Mouse (Mus musculus): ENCODE data around the gene Zic2. TPM values are rescaled to one million over a fixed set of nuclear protein-coding genes. Genes with fewer than 3 reads are reported as not detected.
"Not testable (repeated sequence)": the region's sequence is repeated elsewhere in the genome, so short reads cannot be mapped to it uniquely, and the experiment has no call there.

Zic2 gene
- total RNA-seq, 2 experiments from 2014 or later, result not detected

GRCm38 (mm10) chr14:122460226-122460625 is 15.0 kb upstream of the Zic2 start:
- DNase-seq, result no peak
- intact Hi-C loops (cut with DNase I; ENCODE audit: low total_unique reads), result no loop called here

- DNase-seq, result no peak
- intact Hi-C loops (cut with DNase I; ENCODE audit: low total_unique reads), result no loop called here
Observed at GRCm38 (mm10) chr14:122461500-122461899, 13.7 kb upstream of the Zic2 start.

DNA sequence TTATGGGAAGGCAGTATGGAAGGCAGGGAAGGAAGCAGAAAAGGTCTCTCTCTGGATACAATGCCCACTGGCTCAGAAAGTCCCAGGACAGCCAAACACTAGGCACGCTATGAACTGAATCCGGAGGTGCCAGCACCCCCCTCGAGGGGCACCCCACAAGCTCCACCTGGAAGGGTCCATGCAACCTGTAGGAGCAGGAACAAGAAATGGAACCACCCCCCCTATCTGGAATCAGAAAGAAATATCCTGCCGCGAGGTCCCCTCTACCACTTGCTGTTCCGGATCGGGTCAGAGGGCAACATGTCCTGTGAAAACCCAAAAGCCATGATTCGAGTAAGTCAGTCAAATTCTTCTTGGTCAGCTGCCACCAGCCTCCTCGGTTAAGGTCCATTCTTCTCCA is 13.3 kb upstream of the Zic2 start:
- intact Hi-C loops (cut with DNase I; ENCODE audit: low total_unique reads), result no loop called here

DNA sequence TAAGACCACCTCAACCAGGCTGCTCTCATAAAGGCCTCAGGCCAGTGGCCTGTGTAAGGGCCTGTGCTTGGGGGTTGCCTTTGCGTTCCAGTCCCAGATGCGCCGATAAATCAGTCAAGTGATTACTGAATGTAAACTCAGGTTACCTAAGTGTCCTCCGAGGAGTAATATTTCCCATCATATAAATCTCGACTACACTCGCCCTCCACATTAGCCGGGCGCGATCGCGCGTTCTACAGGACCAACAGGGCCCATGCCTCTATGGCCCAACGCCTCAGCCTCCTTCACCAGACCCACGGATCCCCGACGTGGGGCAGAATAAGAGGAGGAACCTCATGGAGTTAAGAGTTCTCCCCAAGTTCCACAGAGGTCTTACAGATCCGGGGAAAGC is 12.6 kb upstream of the Zic2 start:
- no peak for DNase-seq
- intact Hi-C loops (cut with DNase I; ENCODE audit: low total_unique reads), result no loop called here

More for the DNA sequence above, 13.3 kb upstream of the Zic2 start:
- DNase-seq, result no peak

DNA sequence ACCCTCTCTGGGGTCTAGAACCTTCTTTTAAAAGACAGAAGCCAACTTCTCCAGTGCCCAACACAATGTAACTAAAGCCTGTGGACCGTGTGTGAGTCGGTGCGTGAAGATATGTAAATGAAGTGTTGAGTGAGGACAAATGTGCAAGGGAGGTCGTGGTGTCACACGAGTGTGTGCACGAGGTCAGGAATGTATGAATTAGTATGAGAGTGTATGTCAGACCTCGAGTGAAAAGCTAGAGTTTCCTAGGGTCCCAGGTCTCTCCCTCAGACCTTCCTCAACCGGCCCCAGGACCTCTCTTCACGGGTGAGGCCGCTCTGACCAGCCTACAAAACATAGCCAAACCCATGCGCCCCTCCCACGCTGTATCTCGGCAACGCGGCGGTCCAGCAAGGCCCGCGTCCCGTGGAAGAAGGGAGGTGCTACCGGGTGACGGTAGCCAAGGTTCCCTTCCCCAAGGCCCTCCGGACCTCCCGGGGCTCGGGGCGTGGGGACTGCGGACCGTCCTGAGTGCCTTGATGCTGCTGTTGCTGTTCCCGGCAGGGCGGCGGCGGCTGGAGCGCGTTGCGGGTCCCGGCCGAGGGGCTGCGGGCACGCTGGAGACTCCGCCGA is 12.0 kb upstream of the Zic2 start:
- intact Hi-C loops (cut with DNase I; ENCODE audit: low total_unique reads), result no loop called here
- DNase-seq, result no peak

- DNase-seq; intact Hi-C loops (cut with DNase I; ENCODE audit: low total_unique reads): not testable (repeated sequence)
Observed at GRCm38 (mm10) chr14:122463734-122464341, 11.4 kb upstream of the Zic2 start.

DNA sequence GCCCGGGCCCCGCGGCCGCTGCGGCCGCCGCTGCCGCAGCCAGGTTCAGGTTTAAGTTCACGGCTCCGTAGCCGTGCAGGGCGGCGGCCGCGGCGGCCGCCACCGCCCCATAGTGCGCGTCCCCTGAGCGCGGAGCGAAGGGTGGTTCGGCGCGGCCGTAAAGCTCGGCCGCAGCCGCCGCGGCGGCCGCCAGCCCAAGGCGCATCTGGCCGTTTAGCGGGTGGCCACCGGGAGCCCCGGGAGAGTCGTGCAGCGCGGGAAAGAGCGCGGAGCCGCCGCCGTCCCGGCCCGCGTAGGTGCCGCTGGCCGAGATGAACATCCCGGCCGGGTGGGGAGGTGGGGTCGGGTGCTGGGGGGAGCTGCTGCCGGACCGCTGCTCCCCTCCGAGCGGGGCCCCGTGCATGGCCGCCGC is 10.9 kb upstream of the Zic2 start:
- intact Hi-C loops (cut with DNase I; ENCODE audit: low total_unique reads), result no loop called here
- no peak for DNase-seq

DNA sequence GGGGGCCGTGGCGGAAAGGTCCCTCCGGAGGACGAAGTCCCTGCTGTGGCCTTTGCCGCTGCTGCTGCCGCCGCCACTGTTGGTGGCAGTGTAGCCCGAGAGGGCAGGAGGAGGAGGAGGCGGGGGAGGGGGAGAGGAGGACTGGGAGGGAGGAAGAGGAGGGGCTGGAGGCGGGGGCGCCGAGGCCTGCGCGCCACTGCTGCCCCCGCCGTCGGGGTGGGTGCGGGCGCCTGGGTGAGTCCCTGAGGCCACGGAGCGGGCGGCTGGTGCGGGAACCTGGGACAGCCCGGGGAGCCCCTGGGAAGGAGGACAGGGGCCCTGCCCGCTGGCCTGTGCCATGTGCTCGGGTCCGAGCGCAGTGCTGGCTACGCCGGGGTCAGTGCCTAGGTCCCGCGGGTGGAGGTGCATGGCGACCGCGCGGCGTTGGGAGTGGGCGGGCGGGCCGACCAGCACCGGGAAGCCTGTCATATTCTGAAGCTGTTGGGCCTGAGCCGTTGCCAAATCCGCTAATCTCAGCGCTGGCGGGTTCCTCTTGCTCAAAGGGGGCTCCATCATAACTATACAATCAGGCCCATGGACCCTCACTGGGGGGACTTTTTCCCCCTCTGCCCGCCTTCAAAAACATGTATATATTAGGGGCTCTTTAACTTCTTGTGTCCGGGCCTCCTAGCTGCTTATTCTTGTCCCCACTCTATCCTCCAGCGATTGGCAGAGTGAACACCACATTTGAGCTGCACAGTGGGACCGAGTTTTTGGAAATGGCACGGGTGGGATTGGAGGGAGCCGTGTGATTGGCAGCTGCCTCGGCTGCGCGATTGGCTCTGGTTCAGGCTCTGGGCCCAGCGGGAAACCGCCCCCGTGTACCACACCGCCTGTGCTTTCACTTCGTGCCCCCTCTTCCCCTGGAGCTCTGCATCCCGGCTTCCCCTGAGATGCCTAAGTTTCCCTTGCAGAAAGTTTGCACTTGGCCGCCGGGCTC is 10.2 kb upstream of the Zic2 start, which contains the start of gene Zic5:
Zic5 (minus strand) TSS at position 915 of the 979 bp plus-strand sequence.
- intact Hi-C loops (cut with DNase I; ENCODE audit: low total_unique reads), result no loop called here

GRCm38 (mm10) chr14:122465931-122466490 is 9.2 kb upstream of the Zic2 start:
- DNase-seq, result no peak
- intact Hi-C loops (cut with DNase I; ENCODE audit: low total_unique reads), result no loop called here

More for the DNA sequence above, 10.2 kb upstream of the Zic2 start, which contains the start of gene Zic5:
- no peak for DNase-seq

DNA sequence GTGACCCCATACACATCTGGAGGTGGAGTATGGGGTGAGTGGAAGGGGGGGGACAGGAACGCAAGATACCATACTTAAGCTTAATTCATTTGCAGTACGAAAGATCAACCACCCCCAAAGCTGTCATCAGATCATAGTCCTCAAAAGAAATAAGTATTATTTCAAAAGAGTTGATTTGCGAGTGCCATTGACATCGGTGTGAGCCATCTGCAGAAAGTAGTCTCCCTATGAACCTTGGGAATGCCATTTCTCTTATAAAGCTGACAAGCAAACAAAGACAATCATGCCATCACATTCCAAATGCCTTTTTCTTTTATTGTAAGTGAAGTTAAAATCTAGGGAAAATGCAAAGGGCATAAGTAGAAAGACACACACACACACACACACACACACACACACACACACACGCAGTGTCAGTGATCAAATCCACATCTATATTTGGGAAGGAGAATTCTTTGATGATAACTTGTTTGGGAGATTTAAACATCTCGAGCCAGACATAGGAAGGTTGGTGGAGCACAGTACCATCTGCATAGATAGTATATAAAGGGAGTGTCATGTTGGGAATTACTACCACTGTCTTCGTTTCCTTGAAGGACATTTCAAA is 8.4 kb upstream of the Zic2 start:
- intact Hi-C loops (cut with DNase I; ENCODE audit: low total_unique reads), result no loop called here
- no peak for DNase-seq

DNA sequence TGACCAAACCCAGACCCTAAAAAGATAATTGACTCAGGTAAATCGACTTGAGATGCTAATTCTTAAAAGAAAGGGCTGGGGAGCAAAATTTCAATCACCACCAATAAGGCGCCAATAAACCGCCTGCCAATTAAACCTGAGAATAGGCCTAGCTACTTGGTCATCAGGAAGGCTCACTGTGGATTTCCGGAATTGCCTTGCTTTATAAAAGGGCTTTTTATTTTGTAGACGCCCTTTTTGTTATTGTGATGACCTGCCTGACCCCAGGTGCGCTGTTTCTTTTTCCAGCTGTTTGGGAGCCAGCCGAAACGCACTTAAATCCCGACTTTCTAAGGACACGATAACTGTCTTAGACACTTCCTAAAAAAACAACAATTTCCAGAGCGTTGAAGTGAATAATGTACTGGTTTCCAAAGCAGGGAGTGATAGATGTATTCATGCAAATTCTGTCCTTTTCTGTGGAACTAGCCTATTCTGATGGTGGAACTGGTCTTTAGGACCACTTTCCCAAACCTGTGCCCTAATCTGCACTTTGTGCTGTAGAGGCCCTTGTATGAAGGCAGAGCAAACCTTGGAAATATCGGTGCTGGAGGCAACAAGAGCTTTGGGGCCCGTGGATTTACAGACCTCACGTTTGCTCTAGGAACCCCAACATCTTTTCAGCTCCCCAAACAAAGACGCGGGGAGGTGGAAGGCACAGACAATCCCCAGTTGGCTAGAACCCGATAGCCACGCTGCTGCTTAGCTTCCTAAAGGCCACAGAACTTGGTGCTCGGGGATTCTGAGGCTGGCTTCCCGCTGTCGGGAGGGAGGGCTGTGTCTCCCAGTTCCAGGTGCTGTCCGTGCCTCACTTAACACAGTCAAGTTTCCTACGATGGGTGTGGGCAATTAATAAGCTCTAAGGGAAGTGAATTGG is 7.1 kb upstream of the Zic2 start:
- intact Hi-C loops (cut with DNase I; ENCODE audit: low total_unique reads), result no loop called here
- DNase-seq, result no peak

DNA sequence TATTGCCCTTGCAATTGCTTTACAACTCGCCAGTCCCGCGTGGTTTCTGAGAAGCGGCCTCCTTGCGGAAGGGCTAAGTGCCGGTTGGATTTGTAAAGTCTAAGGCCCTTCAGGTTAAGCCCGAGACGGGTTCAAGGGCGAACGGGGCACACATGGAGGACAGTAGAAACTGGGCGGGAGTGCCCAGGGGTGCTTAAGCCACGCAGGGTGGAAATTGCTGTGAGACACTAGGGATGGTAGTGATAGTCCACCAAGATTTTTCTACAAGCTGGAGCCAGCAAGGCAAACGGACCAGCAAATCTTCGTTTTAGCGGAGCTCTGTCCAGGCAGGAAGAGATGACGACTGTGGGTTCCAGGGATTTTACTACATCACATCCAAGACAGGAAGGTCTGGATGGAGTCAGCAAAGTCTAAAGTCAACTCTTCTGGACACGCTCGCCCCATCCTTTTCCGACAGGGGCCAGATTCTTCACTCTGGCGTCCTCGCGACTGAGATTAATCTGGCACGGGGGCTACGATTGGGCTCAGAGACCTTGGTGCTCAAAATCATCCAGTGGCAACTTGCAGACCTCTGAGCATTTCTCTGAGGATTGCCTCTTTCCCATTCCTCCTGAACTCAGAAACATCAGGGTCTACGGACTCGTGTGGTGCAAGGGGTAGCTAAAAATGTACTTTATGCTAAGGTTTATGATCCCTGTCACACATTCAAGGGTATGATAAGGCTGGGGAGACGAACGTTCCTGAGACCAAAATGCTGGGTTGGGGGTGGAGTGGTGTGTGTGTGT is 6.1 kb upstream of the Zic2 start:
- no peak for DNase-seq
- intact Hi-C loops (cut with DNase I; ENCODE audit: low total_unique reads), result no loop called here

- no peak for DNase-seq
- intact Hi-C loops (cut with DNase I; ENCODE audit: low total_unique reads), result no loop called here
Observed at GRCm38 (mm10) chr14:122471449-122472085, 3.7 kb upstream of the Zic2 start.

GRCm38 (mm10) chr14:122472161-122472560 is 3.1 kb upstream of the Zic2 start:
- intact Hi-C loops (cut with DNase I; ENCODE audit: low total_unique reads), result no loop called here
- no peak for DNase-seq

GRCm38 (mm10) chr14:122472647-122473046 is 2.6 kb upstream of the Zic2 start:
- intact Hi-C loops (cut with DNase I; ENCODE audit: low total_unique reads), result no loop called here
- no peak for DNase-seq

DNA sequence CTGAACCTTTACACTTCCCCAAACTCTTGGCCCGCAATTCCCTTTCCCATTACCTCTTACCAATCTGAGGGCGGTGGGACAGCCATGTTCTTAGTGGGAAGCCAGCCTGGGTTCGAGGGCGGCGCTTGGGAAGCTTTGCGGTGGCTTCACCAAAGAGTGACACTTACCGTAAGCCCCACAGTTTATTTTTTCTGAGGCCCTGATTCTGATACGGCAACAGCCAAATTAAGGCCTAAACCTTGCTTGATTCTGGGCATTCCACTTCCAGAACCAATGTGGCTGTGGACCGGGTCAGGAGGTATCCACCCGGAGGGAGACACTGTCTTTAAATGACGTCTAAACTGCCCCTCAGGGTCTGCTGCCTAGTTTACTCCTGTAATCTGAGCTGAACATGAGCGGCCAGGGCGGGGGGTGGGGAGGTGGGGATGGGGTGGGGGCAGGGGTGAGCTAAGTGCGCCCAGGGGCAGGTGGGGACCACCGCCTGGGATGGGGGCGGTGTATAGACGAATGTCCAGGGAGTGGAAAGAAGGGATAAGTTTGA is 2.0 kb upstream of the Zic2 start:
- intact Hi-C loops (cut with DNase I; ENCODE audit: low total_unique reads), result no loop called here
- no peak for DNase-seq

All from gastrocnemius, postnatal 14 days (tissue).